Mouse (Mus musculus): ENCODE measurements around the gene BC016579. TPM values are rescaled to one million over a fixed set of nuclear protein-coding genes. Genes with fewer than 3 reads are reported as not detected.
A peak's percentile ranks its signal among the peaks of the same experiment; 100 is the strongest.

The BC016579 gene
- polyA plus RNA-seq, 1 experiment = 0.47 TPM

- no peak overlapping the region for H3K4me3 ChIP-seq (replicated peaks; ENCODE audit: insufficient read depth, low read depth, low read length)
- peaks cover 10% of the 10 kb centered on the region for H3K4me1 ChIP-seq (ENCODE audit: control insufficient read depth, insufficient read depth, low read length)
- no peak overlapping the region for H3K27ac ChIP-seq (ENCODE audit: insufficient read depth, low read length)
- TF ChIP-seq POLR2A (IDR thresholded peaks at IDR 0.05; ENCODE audit: borderline replicate concordance, insufficient read depth, low read length) (no peak), CTCF (IDR thresholded peaks at IDR 0.05; ENCODE audit: borderline replicate concordance, insufficient read depth, low read depth, low read length) (no peak)
- WGBS = 94% methylated on average over 1 of the region's 1 CpGs
- H3K27me3 ChIP-seq (ENCODE audit: control insufficient read depth, insufficient read depth, low read length) = no peaks in the 10 kb centered on the region
- DNase-seq = no peak
Measured at GRCm38 (mm10) chr16:45658248-45658647, 4.4 kb upstream of the BC016579 start.

DNA sequence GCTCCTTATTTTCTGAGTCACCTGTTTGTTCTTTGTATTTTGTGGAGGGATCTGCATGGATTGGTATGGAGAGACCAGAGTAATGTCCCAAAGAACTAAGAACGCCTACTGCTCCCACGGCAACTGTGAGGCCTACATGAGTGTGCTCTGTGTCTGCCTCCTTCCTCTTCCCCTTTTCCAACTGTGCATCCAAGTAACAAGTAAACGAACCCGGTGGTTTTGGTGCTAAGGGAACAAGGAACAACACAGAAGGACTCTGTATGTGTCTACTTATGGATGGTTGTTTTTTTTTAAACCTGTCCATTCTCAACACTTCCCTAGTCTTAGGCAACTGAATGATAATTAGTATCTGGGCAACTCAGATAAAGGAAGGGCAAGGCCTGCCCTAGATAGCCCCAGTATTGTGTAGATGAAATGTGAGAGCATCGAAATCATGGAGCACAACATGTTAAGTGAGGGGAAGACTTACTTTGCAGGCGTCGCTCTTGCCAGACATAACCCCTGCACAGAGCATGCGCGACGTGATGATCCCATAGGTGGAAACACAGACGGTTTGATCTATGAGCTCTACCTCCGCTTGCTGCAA, 3.8 kb upstream of the BC016579 start:
- H3K27ac ChIP-seq (ENCODE audit: insufficient read depth, low read length) = no peak overlapping the region
- WGBS = 94% methylated on average over 12 of the region's 12 CpGs
- TF ChIP-seq POLR2A (IDR thresholded peaks at IDR 0.05; ENCODE audit: borderline replicate concordance, insufficient read depth, low read length) (no peak), CTCF (IDR thresholded peaks at IDR 0.05; ENCODE audit: borderline replicate concordance, insufficient read depth, low read depth, low read length) (no peak)

GRCm38 (mm10) chr16:45654465-45654864, 597 bp upstream of the BC016579 start:
- Histone ChIP-seq H3K27ac (ENCODE audit: insufficient read depth, low read length) (no peak overlapping the region), H3K4me3 (replicated peaks; ENCODE audit: insufficient read depth, low read depth, low read length) (no peak overlapping the region), H3K4me1 (ENCODE audit: control insufficient read depth, insufficient read depth, low read length) (peaks cover 6% of the 10 kb centered on the region), H3K27me3 (ENCODE audit: control insufficient read depth, insufficient read depth, low read length) (no peaks in the 10 kb centered on the region)
- whole genome bisulfite sequencing = 84% methylated on average over 9 of the region's 9 CpGs
- DNase-seq = no peak
- no peak for TF ChIP-seq CTCF (IDR thresholded peaks at IDR 0.05; ENCODE audit: borderline replicate concordance, insufficient read depth, low read depth, low read length)
- TF ChIP-seq POLR2A (IDR thresholded peaks at IDR 0.05; ENCODE audit: borderline replicate concordance, insufficient read depth, low read length) = no peak

More for the DNA sequence above, 3.8 kb upstream of the BC016579 start:
- no peak overlapping the region for H3K4me3 ChIP-seq (replicated peaks; ENCODE audit: insufficient read depth, low read depth, low read length)
- peaks cover 10% of the 10 kb centered on the region for H3K4me1 ChIP-seq (ENCODE audit: control insufficient read depth, insufficient read depth, low read length)
- no peak for DNase-seq
- H3K27me3 ChIP-seq (ENCODE audit: control insufficient read depth, insufficient read depth, low read length) = no peaks in the 10 kb centered on the region

DNA sequence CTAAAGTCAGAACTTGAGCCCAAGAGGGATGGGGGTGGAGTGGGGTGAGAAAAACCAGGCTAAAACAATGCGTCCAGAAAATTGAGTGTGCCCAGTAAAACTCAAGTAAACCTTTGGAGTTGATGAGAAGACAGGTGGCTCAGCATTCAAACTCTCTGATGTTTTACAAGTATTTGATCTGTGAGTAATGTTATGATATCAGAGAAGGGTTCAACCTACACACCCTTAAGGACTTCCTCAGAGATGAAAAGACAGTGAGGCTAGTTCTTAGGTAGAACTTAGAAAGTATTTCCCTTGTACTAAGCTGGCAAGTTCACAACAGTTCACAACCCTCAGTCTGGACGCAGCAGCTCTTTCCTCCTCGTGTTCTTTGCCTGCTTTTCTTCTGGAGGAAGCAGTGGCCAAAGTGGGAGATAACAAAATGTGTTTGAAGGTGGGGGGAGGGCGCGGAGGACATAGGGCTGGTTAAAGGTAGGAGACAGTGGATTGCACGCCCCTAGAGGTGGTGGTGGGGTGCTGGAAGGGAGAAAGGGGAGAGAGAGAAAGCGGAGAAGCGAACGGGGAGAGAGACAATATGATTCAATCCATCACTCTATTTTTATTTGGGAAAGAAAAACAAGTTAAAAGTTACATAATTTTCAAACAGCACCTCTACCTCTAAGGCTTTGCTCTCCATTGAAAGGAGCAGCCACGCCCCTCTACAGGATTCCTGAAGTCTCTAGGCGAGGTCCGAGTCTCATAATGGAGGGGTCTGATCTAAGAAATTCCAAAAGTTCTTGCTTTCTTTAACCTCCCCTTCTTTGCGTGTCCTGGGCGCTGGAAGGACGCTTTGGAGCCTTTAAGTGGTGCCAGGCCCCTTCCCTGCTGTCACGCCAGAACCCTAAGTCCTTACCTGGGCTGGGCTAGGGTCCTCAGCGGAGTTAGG, 597 bp downstream of the BC016579 start:
- WGBS = 34% methylated on average over 17 of the region's 17 CpGs
- H3K27ac ChIP-seq (ENCODE audit: insufficient read depth, low read length) = no peak overlapping the region
- no peak for DNase-seq
- H3K4me3 ChIP-seq (replicated peaks; ENCODE audit: insufficient read depth, low read depth, low read length) = peak overlapping the region; percentile 32
- no peaks in the 10 kb centered on the region for H3K27me3 ChIP-seq (ENCODE audit: control insufficient read depth, insufficient read depth, low read length)
- TF ChIP-seq CTCF (IDR thresholded peaks at IDR 0.05; ENCODE audit: borderline replicate concordance, insufficient read depth, low read depth, low read length) = no peak
- TF ChIP-seq POLR2A (IDR thresholded peaks at IDR 0.05; ENCODE audit: borderline replicate concordance, insufficient read depth, low read length) = no peak
- H3K4me1 ChIP-seq (ENCODE audit: control insufficient read depth, insufficient read depth, low read length) = peaks cover 6% of the 10 kb centered on the region

GRCm38 (mm10) chr16:45651497-45651896, 2.4 kb downstream of the BC016579 start:
- TF ChIP-seq POLR2A (IDR thresholded peaks at IDR 0.05; ENCODE audit: borderline replicate concordance, insufficient read depth, low read length) (no peak), CTCF (IDR thresholded peaks at IDR 0.05; ENCODE audit: borderline replicate concordance, insufficient read depth, low read depth, low read length) (no peak)
- Histone ChIP-seq H3K27me3 (ENCODE audit: control insufficient read depth, insufficient read depth, low read length) (no peaks in the 10 kb centered on the region), H3K4me1 (ENCODE audit: control insufficient read depth, insufficient read depth, low read length) (peaks cover 6% of the 10 kb centered on the region), H3K27ac (ENCODE audit: insufficient read depth, low read length) (no peak overlapping the region), H3K4me3 (replicated peaks; ENCODE audit: insufficient read depth, low read depth, low read length) (no peak overlapping the region)
- 83% methylated on average over 2 of the region's 2 CpGs for WGBS
- no peak for DNase-seq

- Histone ChIP-seq H3K4me1 (ENCODE audit: control insufficient read depth, insufficient read depth, low read length) (no peaks in the 10 kb centered on the region; the same call in 1 of the 2 replicates), H3K27ac (ENCODE audit: insufficient read depth, low read length) (no peak overlapping the region), H3K4me3 (replicated peaks; ENCODE audit: insufficient read depth, low read depth, low read length) (no peak overlapping the region), H3K27me3 (ENCODE audit: control insufficient read depth, insufficient read depth, low read length) (no peaks in the 10 kb centered on the region)
- DNase-seq = peak in 1 of 2 experiments; percentile 81
- 67% methylated on average over 6 of the region's 6 CpGs for WGBS
- TF ChIP-seq POLR2A (IDR thresholded peaks at IDR 0.05; ENCODE audit: borderline replicate concordance, insufficient read depth, low read length) (no peak), CTCF (IDR thresholded peaks at IDR 0.05; ENCODE audit: borderline replicate concordance, insufficient read depth, low read depth, low read length) (no peak)
Measured at GRCm38 (mm10) chr16:45644380-45644779, 9.5 kb downstream of the BC016579 start.

DNA sequence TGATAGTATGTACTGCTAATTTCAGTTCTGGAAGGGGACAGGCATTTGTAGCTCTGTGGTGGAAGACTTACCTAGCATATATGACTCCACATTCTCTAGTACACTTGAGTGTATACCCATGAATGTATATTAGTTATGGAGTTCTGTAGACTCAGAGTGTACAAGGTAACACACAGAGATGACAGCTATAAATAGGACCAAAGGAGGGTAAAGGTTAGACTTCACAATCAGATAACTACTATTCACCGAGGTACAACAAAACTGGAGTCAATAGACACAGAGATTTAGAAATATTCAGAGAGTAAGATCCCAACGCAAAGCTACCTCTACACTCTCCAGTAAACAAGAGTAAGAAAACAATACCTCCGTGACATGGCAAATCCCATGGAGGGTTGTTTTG, 9.9 kb downstream of the BC016579 start:
- Histone ChIP-seq H3K4me3 (replicated peaks; ENCODE audit: insufficient read depth, low read depth, low read length) (no peak overlapping the region), H3K27ac (ENCODE audit: insufficient read depth, low read length) (no peak overlapping the region), H3K27me3 (ENCODE audit: control insufficient read depth, insufficient read depth, low read length) (no peaks in the 10 kb centered on the region), H3K4me1 (ENCODE audit: control insufficient read depth, insufficient read depth, low read length) (no peaks in the 10 kb centered on the region; the same call in 1 of the 2 replicates)
- DNase-seq = no peak
- 92% methylated on average over 3 of the region's 3 CpGs for WGBS
- TF ChIP-seq CTCF (IDR thresholded peaks at IDR 0.05; ENCODE audit: borderline replicate concordance, insufficient read depth, low read depth, low read length) (no peak), POLR2A (IDR thresholded peaks at IDR 0.05; ENCODE audit: borderline replicate concordance, insufficient read depth, low read length) (no peak)

All from cerebellum, adult 2 months (tissue).